Mouse (Mus musculus) lung, adult 18-20 months (tissue): ENCODE measurements around the gene Mettl14.
"Not testable (repeated sequence)": the region's sequence is repeated elsewhere in the genome, so short reads cannot be mapped to it uniquely, and the experiment has no call there.

Experiments
- DNase-seq, 2 experiments: peaks; one replicate each; pipeline ENCODE4 v3.0.0; 2022; ENCODE audit warnings: mixed read lengths in 2 of 2

The Mettl14 gene

GRCm38 (mm10) chr3:123385486-123386156 lies at the start of gene Mettl14:
Gene Mettl14 (minus strand): TSS chr3:123386108.
- DNase-seq = peak; percentile 97 to 98

GRCm38 (mm10) chr3:123433362-123433761 lies 47.5 kb upstream of the Mettl14 start:
- DNase-seq = no peak

- no peak for DNase-seq
Observed at GRCm38 (mm10) chr3:123431951-123432674, 46.2 kb upstream of the Mettl14 start.

GRCm38 (mm10) chr3:123429597-123430458 lies 43.9 kb upstream of the Mettl14 start:
- no peak for DNase-seq

- no peak for DNase-seq
Observed at GRCm38 (mm10) chr3:123428005-123428404, 42.1 kb upstream of the Mettl14 start.

GRCm38 (mm10) chr3:123425647-123426046 lies 39.7 kb upstream of the Mettl14 start:
- DNase-seq = no peak

GRCm38 (mm10) chr3:123413173-123413572 lies 27.3 kb upstream of the Mettl14 start:
- DNase-seq = no peak

- no peak for DNase-seq
Observed at GRCm38 (mm10) chr3:123411821-123412578, 26.1 kb upstream of the Mettl14 start.

GRCm38 (mm10) chr3:123404945-123405344 lies 19.0 kb upstream of the Mettl14 start:
- DNase-seq = no peak

- no peak for DNase-seq
Observed at GRCm38 (mm10) chr3:123397562-123398481, 11.9 kb upstream of the Mettl14 start.

GRCm38 (mm10) chr3:123395611-123396010 lies 9.7 kb upstream of the Mettl14 start:
- no peak for DNase-seq

GRCm38 (mm10) chr3:123391180-123391579 lies 5.3 kb upstream of the Mettl14 start:
- no peak for DNase-seq

GRCm38 (mm10) chr3:123386157-123386780 lies 361 bp upstream of the Mettl14 start:
- not testable (repeated sequence) for DNase-seq

- no peak for DNase-seq
Observed at GRCm38 (mm10) chr3:123385118-123385485, 806 bp downstream of the Mettl14 start.

- no peak for DNase-seq
Observed at GRCm38 (mm10) chr3:123384435-123384834, 1.5 kb downstream of the Mettl14 start.

GRCm38 (mm10) chr3:123376562-123376961 lies 9.3 kb downstream of the Mettl14 start:
- DNase-seq = no peak

GRCm38 (mm10) chr3:123371766-123372535 lies 14.0 kb downstream of the Mettl14 start:
- peak; percentile 61 to 64 for DNase-seq

- DNase-seq = no peak
Observed at GRCm38 (mm10) chr3:123370927-123371326, 15.0 kb downstream of the Mettl14 start.

GRCm38 (mm10) chr3:123369161-123369560 lies 16.7 kb downstream of the Mettl14 start:
- no peak for DNase-seq

- DNase-seq = not testable (repeated sequence)
Observed at GRCm38 (mm10) chr3:123366820-123367219, 19.1 kb downstream of the Mettl14 start.
